Mouse (Mus musculus): Measurements from ENCODE around the gene Olfr101. TPM values are rescaled to one million over a fixed set of nuclear protein-coding genes. Genes with fewer than 3 reads are reported as not detected.

The Olfr101 gene
- not detected for polyA plus RNA-seq (2014; fragmentation: Illumina TruSeq; extraction: RNeasy Lipid Tissue Mini Kit (QIAGEN cat#74804); ENCODE audit: low read depth, low replicate concordance)

DNA sequence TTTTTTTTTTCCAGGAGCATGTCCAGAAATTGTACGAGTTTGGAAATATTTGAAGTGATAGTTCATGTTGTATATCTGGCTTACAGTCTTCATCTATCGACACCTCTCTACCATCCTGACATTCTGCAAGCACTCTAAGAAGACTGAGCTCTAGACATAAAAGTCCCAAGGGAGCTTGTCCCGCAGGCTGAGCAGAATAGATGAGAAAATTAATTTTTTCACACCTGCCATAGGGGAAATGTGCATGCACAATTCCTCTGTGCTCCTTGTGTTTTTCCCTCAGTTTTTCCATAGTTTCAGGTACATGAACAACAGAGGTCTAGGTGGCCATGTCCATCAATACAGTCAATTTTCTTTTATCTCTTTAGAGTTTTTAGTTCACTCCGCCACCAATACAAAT is at the start of gene Olfr101:
Olfr101 (minus strand) TSS at position 101 of the 400 bp plus-strand sequence.

DNA sequence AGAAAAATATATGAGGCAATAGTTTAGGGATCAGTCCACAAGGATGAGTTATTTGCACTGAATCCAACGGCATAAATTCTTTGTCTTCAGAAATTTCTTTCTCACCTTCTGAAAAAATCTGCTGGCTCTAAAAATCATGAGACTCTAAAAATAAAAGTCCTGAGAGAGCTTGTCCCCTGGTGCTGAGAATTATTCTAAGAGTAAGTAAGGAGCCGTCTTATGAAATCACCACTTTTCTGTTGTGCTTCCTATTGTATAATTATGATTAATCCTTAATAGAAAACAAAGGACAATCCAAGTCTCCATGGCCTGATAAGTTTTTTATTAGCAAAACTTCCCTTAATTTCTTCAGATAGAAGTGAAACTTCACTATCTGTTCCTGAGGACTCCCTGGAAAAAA is 35.5 kb upstream of the Olfr101 start, which contains the start of gene Olfr103:
Olfr103 (minus strand) TSS at position 101 of the 400 bp plus-strand sequence.

DNA sequence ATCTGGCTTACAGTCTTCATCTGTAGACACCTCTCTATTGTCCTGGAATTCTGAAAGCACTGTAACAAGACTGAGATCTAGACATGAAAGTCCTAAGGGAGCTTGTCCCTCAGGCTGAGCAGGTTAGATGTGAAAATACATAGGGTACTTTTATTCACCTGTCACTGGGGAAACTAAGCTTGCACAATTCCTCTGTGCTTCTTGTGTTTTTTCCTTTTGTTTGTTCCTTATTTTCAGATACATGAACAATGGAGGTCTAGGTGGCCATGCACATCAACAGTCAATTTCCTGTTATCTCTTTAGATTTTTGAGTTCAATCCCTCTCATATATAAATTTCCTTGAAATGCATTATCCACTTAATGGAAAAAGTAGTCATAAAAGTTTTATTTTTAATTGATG is 12.8 kb upstream of the Olfr101 start, which contains the start of gene Olfr102:
Olfr102 (minus strand) TSS at position 101 of the 400 bp plus-strand sequence.

DNA sequence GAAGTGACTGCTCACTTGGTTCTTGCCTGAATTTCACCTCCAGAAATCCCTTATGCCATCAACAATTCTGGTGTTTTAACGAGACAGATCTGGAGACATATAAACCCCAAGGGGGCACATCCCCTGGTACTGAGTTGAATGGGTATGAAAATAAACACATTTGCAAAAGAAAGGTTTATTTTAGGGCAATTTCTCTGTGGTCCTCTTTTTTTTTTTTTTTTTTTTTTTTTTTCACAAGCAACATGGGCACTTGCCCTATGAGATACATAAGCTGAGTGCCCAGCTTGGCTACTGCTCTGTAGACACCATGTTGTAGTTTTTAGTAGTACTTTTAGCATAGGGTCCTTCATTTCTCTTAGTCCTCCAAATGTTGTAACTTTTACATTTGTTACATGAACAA is 20.8 kb downstream of the Olfr101 start, which contains the start of gene Olfr99:
Olfr99 (minus strand) TSS at position 101 of the 400 bp plus-strand sequence.

DNA sequence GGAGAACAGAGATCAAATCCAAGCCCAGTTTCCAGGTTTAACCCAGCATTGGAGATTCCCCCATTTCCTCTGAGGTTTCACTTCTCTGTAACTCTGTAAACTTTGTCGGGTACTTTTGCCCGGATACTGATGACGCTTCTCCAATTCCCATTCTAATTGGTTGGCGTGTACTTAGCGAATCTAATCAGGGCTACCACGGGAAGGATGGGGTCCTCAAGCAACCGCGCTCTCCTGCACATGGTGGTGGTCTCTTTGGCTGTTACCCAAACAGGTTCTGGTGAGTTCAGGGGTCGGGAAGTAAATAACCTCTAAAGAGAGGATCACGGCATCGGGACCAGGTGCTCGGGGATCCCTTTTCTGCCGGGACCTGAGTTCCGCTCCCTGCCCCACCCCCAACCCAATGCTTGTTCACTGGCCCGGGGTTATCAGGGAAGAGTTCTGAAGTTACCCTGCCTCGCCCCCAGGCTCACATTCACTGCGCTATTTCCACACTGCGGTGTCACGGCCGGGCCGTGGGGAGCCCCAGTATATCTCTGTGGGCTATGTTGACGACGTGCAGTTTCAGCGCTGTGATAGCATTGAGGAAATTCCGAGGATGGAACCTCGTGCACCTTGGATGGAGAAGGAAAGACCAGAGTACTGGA is 33.9 kb downstream of the Olfr101 start, which contains the start of gene H2-M3:
H2-M3 (plus strand) TSS at position 163 of the 644 bp plus-strand sequence.

DNA sequence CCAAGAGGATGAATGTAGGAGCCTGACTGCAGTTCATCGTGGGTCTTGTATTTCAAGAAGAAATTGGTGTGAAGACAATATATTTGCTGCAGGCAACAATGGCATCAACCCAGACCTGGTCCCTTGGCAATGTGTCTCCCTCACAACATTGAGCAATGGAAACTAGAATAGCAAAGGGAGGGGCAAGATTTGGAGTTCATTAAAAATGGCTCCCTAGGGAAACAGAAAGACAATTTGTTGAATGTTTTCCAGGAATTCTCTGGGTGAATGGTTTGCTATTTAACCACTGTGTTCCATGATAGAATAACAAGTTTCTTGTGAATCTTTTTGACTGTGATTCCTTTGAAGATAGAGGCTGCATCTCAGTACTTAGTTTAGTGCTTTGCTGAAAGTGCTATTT is 40.5 kb downstream of the Olfr101 start, which contains the start of gene Olfr98:
Olfr98 (minus strand) TSS at position 124 of the 400 bp plus-strand sequence.

Other genes starting within 250 kb of the Olfr101 start
- not detected for gene Olfr90, start 215.8 kb downstream of the Olfr101 start, polyA plus RNA-seq (2014; fragmentation: Illumina TruSeq; extraction: RNeasy Lipid Tissue Mini Kit (QIAGEN cat#74804); ENCODE audit: low read depth, low replicate concordance)
- not detected for gene Olfr91, start 206.0 kb downstream of the Olfr101 start, polyA plus RNA-seq (2014; fragmentation: Illumina TruSeq; extraction: RNeasy Lipid Tissue Mini Kit (QIAGEN cat#74804); ENCODE audit: low read depth, low replicate concordance)
- not detected for gene Olfr92, start 184.2 kb downstream of the Olfr101 start, polyA plus RNA-seq (2014; fragmentation: Illumina TruSeq; extraction: RNeasy Lipid Tissue Mini Kit (QIAGEN cat#74804); ENCODE audit: low read depth, low replicate concordance)
- not detected for gene Olfr93, start 142.8 kb downstream of the Olfr101 start, polyA plus RNA-seq (2014; fragmentation: Illumina TruSeq; extraction: RNeasy Lipid Tissue Mini Kit (QIAGEN cat#74804); ENCODE audit: low read depth, low replicate concordance)
- not detected for gene Ubd, start 110.4 kb downstream of the Olfr101 start, polyA plus RNA-seq (2014; fragmentation: Illumina TruSeq; extraction: RNeasy Lipid Tissue Mini Kit (QIAGEN cat#74804); ENCODE audit: low read depth, low replicate concordance)
- gene Olfr94, start 103.3 kb downstream of the Olfr101 start, polyA plus RNA-seq (2014; fragmentation: Illumina TruSeq; extraction: RNeasy Lipid Tissue Mini Kit (QIAGEN cat#74804); ENCODE audit: low read depth, low replicate concordance) = not detected
- gene Olfr95, start 91.2 kb downstream of the Olfr101 start, polyA plus RNA-seq (2014; fragmentation: Illumina TruSeq; extraction: RNeasy Lipid Tissue Mini Kit (QIAGEN cat#74804); ENCODE audit: low read depth, low replicate concordance) = not detected
- not detected for gene Olfr96, start 84.2 kb downstream of the Olfr101 start, polyA plus RNA-seq (2014; fragmentation: Illumina TruSeq; extraction: RNeasy Lipid Tissue Mini Kit (QIAGEN cat#74804); ENCODE audit: low read depth, low replicate concordance)
- gene Olfr97, start 67.0 kb downstream of the Olfr101 start, polyA plus RNA-seq (2014; fragmentation: Illumina TruSeq; extraction: RNeasy Lipid Tissue Mini Kit (QIAGEN cat#74804); ENCODE audit: low read depth, low replicate concordance) = not detected
- gene Olfr98, start 40.6 kb downstream of the Olfr101 start, polyA plus RNA-seq (2014; fragmentation: Illumina TruSeq; extraction: RNeasy Lipid Tissue Mini Kit (QIAGEN cat#74804); ENCODE audit: low read depth, low replicate concordance) = not detected
- gene H2-M3, start 34.1 kb downstream of the Olfr101 start, polyA plus RNA-seq (2014; fragmentation: Illumina TruSeq; extraction: RNeasy Lipid Tissue Mini Kit (QIAGEN cat#74804); ENCODE audit: low read depth, low replicate concordance) = 6.0 TPM
- not detected for gene Olfr99, start 20.9 kb downstream of the Olfr101 start, polyA plus RNA-seq (2014; fragmentation: Illumina TruSeq; extraction: RNeasy Lipid Tissue Mini Kit (QIAGEN cat#74804); ENCODE audit: low read depth, low replicate concordance)
- gene Olfr102, start 12.7 kb upstream of the Olfr101 start, polyA plus RNA-seq (2014; fragmentation: Illumina TruSeq; extraction: RNeasy Lipid Tissue Mini Kit (QIAGEN cat#74804); ENCODE audit: low read depth, low replicate concordance) = not detected
- not detected for gene Olfr103, start 35.4 kb upstream of the Olfr101 start, polyA plus RNA-seq (2014; fragmentation: Illumina TruSeq; extraction: RNeasy Lipid Tissue Mini Kit (QIAGEN cat#74804); ENCODE audit: low read depth, low replicate concordance)
- not detected for gene Olfr104-ps, start 55.3 kb upstream of the Olfr101 start, polyA plus RNA-seq (2014; fragmentation: Illumina TruSeq; extraction: RNeasy Lipid Tissue Mini Kit (QIAGEN cat#74804); ENCODE audit: low read depth, low replicate concordance)
- not detected for gene Olfr105-ps, start 74.7 kb upstream of the Olfr101 start, polyA plus RNA-seq (2014; fragmentation: Illumina TruSeq; extraction: RNeasy Lipid Tissue Mini Kit (QIAGEN cat#74804); ENCODE audit: low read depth, low replicate concordance)
- not detected for gene Olfr106-ps, start 86.1 kb upstream of the Olfr101 start, polyA plus RNA-seq (2014; fragmentation: Illumina TruSeq; extraction: RNeasy Lipid Tissue Mini Kit (QIAGEN cat#74804); ENCODE audit: low read depth, low replicate concordance)
- gene Olfr107, start 94.9 kb upstream of the Olfr101 start, polyA plus RNA-seq (2014; fragmentation: Illumina TruSeq; extraction: RNeasy Lipid Tissue Mini Kit (QIAGEN cat#74804); ENCODE audit: low read depth, low replicate concordance) = not detected
- not detected for gene Olfr108, start 141.2 kb upstream of the Olfr101 start, polyA plus RNA-seq (2014; fragmentation: Illumina TruSeq; extraction: RNeasy Lipid Tissue Mini Kit (QIAGEN cat#74804); ENCODE audit: low read depth, low replicate concordance)
- gene Olfr109, start 154.6 kb upstream of the Olfr101 start, polyA plus RNA-seq (2014; fragmentation: Illumina TruSeq; extraction: RNeasy Lipid Tissue Mini Kit (QIAGEN cat#74804); ENCODE audit: low read depth, low replicate concordance) = not detected
- not detected for gene H2-M2, start 179.2 kb upstream of the Olfr101 start, polyA plus RNA-seq (2014; fragmentation: Illumina TruSeq; extraction: RNeasy Lipid Tissue Mini Kit (QIAGEN cat#74804); ENCODE audit: low read depth, low replicate concordance)
- not detected for gene Olfr110, start 188.2 kb upstream of the Olfr101 start, polyA plus RNA-seq (2014; fragmentation: Illumina TruSeq; extraction: RNeasy Lipid Tissue Mini Kit (QIAGEN cat#74804); ENCODE audit: low read depth, low replicate concordance)
- not detected for gene Olfr111, start 203.7 kb upstream of the Olfr101 start, polyA plus RNA-seq (2014; fragmentation: Illumina TruSeq; extraction: RNeasy Lipid Tissue Mini Kit (QIAGEN cat#74804); ENCODE audit: low read depth, low replicate concordance)

Measured in heart, adult 10 weeks (tissue).